Mouse (Mus musculus): Measurements from ENCODE around the gene Tomm20.

GRCm38 (mm10) chr8:126919255-126919654 is 26.4 kb downstream of the Tomm20 start:
- no peak for TF ChIP-seq POLR2A (IDR thresholded peaks at IDR 0.05; ENCODE audit: insufficient read length, low read depth)
- no peak for TF ChIP-seq MAX (IDR thresholded peaks at IDR 0.05; ENCODE audit: low read depth)
- TF ChIP-seq TCF12 (IDR thresholded peaks at IDR 0.05; ENCODE audit: insufficient read depth, poor library complexity, severe bottlenecking), result no peak
- TF ChIP-seq USF1 (IDR thresholded peaks at IDR 0.05; ENCODE audit: low read depth), result no peak
- no peak for TF ChIP-seq TCF3 (IDR thresholded peaks at IDR 0.05; ENCODE audit: insufficient read length, low read depth)
- TF ChIP-seq E2F4 (IDR thresholded peaks at IDR 0.05; ENCODE audit: insufficient read depth), result no peak
- TF ChIP-seq POLR2AphosphoS2 (IDR thresholded peaks at IDR 0.05; ENCODE audit: insufficient read length, low read depth), result no peak

Measured in myocyte (in vitro differentiated cells).